Mouse (Mus musculus) E14TG2a.4 (cell line): ENCODE measurements around the gene Stxbp6.

Source experiments
- CTCF ChIP-seq: conservative IDR thresholded peaks from 2 replicates; pipeline ENCODE4 v1.5.1; 2014; ENCODE audit warnings: low read length
- NANOG ChIP-seq: IDR thresholded peaks from 2 replicates; pipeline ENCODE4 v1.6.1; 2014; ENCODE audit warnings: borderline replicate concordance, low read length, mixed read lengths
- POU5F1 ChIP-seq: IDR thresholded peaks from 2 replicates; pipeline ENCODE4 v1.6.1; 2014; ENCODE audit warnings: low read length, borderline replicate concordance

GRCm38 (mm10) chr12:45009984-45010611, 64.4 kb downstream of the Stxbp6 start:
- TF ChIP-seq CTCF (no peak), NANOG (no peak), POU5F1 (no peak)
